Mouse (Mus musculus) forebrain, embryonic 10.5 days (tissue): ENCODE measurements at regions not wholly inside any gene's neighbourhood (a gene's known extent, or its start where the extent isn't known, plus 50 kb on each side); places are given as distances from the start of the nearest gene placed in this dataset. TPM values are rescaled to one million over a fixed set of nuclear protein-coding genes. Genes with fewer than 3 reads are reported as not detected.

Source experiments
- DNase-seq: peaks from one replicate; pipeline ENCODE4 v3.0.0-alpha.2; 2017; ENCODE audit warnings: low spot score; ENCODE audit errors: extremely low spot score
- H3K27ac ChIP-seq: fragments of 300-500 bp; sonication (generic); 2 replicates; pipeline ENCODE4 v1.5.1; 2016; ENCODE audit warnings: mild to moderate bottlenecking
- H3K27me3 ChIP-seq: fragments of 300-500 bp; sonication (generic); 2 replicates; pipeline ENCODE4 v1.6.1; 2016; ENCODE audit warnings: mild to moderate bottlenecking; ENCODE audit not compliant: poor library complexity, severe bottlenecking
- H3K36me3 ChIP-seq: fragments of 300-500 bp; sonication (generic); replicated peaks from 2 replicates; pipeline ENCODE4 v1.6.1; 2016; ENCODE audit warnings: mild to moderate bottlenecking, moderate library complexity
- H3K4me1 ChIP-seq: fragments of 300-500 bp; sonication (generic); 2 replicates; pipeline ENCODE4 v1.6.1; 2016
- H3K4me3 ChIP-seq: fragments of 300-500 bp; sonication (generic); 2 replicates; pipeline ENCODE4 v1.5.1; 2016; ENCODE audit warnings: mild to moderate bottlenecking, moderate library complexity
- H3K9me3 ChIP-seq: fragments of 300-500 bp; sonication (generic); 2 replicates; pipeline ENCODE4 v1.6.1; 2016; ENCODE audit warnings: mild to moderate bottlenecking, moderate library complexity
- WGBS: fragments of 180-500 bp; shearing (Covaris S2); methylation state at CpG from one replicate; pipeline ENCODE4 v1.1.7; 2016; 5-methylcytosine and 5-hydroxymethylcytosine counted together
- microRNA-seq: library from miRNA; unstranded; fragments of <30 nt; microRNA quantifications from one replicate; pipeline ENCODE4, GENCODE M21; 2017

DNA sequence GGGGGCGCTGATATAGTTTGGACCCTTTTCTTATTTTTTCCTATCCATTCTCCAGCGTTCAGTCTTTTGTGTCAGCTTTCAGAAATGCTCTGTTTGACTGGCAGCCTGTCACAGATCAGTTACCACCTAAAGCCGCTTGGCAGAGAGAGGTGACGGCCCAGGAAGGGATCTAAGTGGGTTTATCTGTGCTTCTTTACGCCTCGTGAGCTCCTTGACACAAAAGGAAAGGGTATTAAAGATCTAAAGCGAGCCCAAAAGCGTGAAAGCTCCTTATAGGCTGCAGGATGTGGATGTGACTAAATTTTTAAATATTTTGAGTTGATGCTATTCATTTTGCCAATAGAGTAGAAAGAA is 512.8 kb upstream of the Mms22l start:
- Histone ChIP-seq H3K27ac (peak overlapping the region; percentile 81), H3K9me3 (no peaks in the 10 kb centered on the region), H3K27me3 (peaks cover 4% of the 10 kb centered on the region; the same call in 1 of the 2 replicates), H3K4me1 (peaks cover 29% of the 10 kb centered on the region), H3K36me3 (no peaks in the 10 kb centered on the region), H3K4me3 (peak overlapping the region; percentile 36)
- no peak for DNase-seq
- WGBS = 4% methylated on average over 8 of the region's 8 CpGs

DNA sequence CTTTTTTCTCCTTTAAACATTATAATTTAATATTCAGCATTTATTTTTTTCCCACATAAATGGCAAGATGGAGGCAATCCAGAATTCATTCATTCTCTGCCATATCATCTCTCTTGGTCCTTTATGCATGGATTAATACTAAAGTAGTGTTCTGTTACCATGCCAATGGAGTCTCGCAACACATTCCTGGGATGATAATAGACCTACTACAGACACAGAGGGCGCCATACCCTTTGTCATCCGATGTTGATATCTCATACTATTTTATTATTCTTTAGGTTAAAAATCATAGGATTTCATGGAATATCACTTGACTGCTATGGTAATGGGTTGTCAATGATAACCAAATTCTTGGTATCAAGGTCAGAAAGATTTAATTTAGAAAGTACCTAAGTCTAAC is 512.2 kb upstream of the Mms22l start:
- Histone ChIP-seq H3K4me3 (no peak overlapping the region), H3K27ac (no peak overlapping the region), H3K27me3 (peaks cover 4% of the 10 kb centered on the region; the same call in 1 of the 2 replicates), H3K4me1 (peaks cover 29% of the 10 kb centered on the region), H3K36me3 (no peaks in the 10 kb centered on the region), H3K9me3 (no peaks in the 10 kb centered on the region)
- no peak for DNase-seq
- WGBS = 71% methylated on average over 3 of the region's 3 CpGs

DNA sequence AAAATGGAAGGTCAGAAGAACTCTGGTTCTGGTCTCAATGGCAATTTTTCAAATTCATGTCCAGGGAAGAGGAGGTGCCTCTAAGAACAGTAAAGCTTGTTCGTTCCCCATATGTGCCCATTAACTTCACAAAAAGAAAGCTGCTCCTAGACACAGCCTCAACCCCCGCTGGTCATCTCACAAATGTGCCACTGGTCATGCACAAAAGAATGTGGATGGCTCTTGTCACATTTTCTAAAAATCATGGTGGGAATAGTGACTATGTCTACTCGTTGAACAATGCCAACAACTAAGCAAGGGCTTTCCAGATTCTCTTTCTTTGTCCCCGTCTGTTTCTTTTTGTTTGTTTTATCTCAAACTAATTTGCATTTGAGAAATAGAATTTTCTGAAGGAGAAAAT is 510.3 kb upstream of the Mms22l start:
- Histone ChIP-seq H3K36me3 (no peaks in the 10 kb centered on the region), H3K9me3 (no peaks in the 10 kb centered on the region), H3K27ac (no peak overlapping the region), H3K27me3 (peaks cover 4% of the 10 kb centered on the region; the same call in 1 of the 2 replicates), H3K4me1 (peaks cover 29% of the 10 kb centered on the region), H3K4me3 (no peak overlapping the region)
- WGBS = 44% methylated on average over 4 of the region's 4 CpGs
- no peak for DNase-seq

DNA sequence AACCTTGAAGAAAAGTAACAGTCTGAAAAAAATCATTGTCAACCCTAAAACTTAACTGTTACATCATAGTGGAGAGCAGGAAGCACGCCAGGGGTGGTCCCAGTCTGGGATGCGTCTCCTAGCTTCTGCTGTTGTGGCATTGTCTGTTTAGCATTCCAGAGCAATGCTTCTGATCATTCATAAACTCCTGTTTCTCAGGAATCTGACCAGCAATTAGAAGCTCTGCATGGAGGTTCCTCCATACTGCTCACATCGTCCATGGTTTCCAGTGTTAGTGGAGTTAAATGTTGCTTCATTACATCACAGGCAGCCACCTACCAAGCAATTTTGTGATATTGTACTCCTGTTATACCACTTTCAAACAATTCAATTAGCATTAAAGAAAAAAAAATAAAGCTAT is 502.4 kb upstream of the Mms22l start:
- WGBS = 41% methylated on average over 3 of the region's 3 CpGs
- Histone ChIP-seq H3K4me3 (no peak overlapping the region), H3K36me3 (no peaks in the 10 kb centered on the region), H3K9me3 (no peaks in the 10 kb centered on the region), H3K4me1 (peaks cover 13% of the 10 kb centered on the region), H3K27me3 (no peaks in the 10 kb centered on the region; the same call in 1 of the 2 replicates), H3K27ac (no peak overlapping the region)
- no peak for DNase-seq

DNA sequence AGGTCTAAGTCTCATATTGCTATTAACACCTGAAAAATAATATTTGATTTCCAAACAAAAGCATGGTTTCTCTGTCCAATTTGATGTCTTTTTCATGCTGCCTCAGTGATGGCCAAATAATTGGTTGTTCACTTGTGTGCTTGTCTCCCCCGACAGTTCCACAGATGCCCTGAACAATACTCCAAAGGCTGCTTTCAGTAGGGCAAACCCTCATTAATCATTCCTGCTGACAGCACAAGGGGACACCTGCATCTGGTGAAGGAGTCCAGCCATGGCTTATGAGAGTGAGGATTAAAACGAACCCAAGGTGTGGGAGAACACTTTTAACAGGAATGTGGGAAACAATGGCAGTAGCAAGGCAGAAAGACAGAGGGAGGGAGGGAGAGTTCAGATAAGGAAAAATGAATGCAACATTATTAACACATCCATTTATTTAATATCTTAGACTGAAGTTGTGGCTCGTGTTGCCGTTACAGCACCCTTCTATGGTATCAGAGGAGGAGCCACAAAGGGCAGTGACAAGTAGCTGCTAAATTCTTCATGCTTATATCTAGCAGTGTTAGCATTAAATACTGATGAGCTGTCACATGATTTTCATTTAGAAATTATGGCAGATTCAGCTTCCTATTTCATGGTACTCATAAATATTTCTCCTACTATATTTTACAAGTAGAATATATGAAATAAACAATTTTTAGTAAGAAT is 501.8 kb upstream of the Mms22l start:
- Histone ChIP-seq H3K36me3 (no peaks in the 10 kb centered on the region), H3K4me1 (peaks cover 13% of the 10 kb centered on the region), H3K27ac (no peak overlapping the region), H3K27me3 (no peaks in the 10 kb centered on the region), H3K4me3 (no peak overlapping the region), H3K9me3 (no peaks in the 10 kb centered on the region)
- DNase-seq = no peak
- WGBS = 33% methylated on average over 4 of the region's 4 CpGs

DNA sequence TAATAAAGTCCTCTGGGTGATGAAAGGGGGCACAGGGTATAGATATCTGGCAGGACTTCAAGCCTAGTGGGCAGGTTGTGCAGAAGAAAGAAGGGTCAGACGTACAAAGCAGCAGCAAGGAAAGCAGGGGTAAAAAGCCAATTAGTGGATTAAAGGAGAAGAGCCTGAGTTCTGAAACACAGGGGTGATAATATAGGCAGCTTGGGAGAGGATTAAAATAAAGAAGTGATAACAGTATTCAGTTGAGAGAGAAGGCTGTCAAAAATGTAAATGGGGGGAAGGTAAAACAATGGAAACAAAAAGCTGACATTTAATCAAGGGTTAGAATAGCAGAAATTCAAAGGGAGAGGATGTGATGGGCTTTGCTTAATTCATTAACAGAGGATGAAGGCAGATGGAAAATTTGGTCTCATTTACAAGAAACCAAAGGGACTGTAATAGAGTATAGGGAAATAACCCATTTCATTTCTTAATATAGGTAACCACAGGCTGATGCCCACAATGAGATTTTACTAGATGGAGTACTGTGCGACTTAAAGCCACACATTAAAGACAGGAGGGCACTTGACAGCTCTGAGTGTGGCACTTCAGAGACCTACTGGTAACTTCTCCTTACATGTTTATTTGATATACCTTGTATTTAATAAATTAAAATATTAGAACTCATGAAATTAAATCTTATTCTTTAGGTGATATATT is 489.8 kb upstream of the Mms22l start:
- no peak overlapping the region for H3K4me3 ChIP-seq
- WGBS = 26% methylated on average over 2 of the region's 2 CpGs
- peaks cover 6% of the 10 kb centered on the region for H3K4me1 ChIP-seq
- no peaks in the 10 kb centered on the region for H3K9me3 ChIP-seq
- H3K27ac ChIP-seq = no peak overlapping the region
- H3K36me3 ChIP-seq = no peaks in the 10 kb centered on the region
- DNase-seq = no peak
- H3K27me3 ChIP-seq = no peaks in the 10 kb centered on the region

DNA sequence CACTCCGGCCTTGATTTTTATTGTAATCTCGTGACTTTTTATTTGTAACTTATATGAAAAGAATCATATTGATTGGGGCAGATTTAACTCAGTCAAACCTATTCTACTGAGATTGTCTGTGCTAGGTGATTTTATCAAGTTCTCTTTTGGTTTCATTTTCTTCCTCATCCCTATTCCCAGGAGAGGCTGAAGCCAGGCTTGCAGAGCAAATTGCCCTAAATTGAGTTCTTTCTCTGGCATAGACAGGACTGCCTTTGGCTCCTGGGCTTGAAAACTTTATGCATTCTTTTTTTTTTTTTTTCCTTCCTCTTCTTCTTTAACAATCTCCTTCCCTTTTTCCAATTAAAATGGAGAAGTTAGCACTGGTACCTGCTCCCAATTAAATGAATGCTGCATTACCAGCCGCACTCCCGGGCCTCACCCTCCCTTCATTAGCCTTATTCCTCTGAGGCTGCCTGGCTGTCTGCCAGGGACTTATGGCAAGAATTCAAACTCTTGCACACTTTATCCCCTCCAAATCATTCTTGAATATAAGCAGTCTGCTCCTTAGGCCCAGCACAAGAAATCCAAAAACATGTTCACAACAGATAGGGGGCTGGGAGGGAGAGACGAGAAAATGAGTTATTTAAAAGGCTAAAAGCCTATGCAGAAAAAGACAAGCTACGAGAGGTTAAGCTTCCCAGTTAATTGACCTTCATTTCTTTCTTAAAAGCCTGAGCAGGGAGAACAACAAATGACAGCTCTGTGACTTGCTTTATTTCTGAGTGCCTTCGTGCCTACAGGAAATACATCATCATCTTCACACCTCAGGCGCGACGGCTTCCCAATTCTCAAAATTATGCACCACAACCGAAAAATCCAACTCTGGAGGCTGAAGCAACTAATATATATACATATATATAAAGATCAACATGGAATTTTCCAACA is 476.8 kb upstream of the Mms22l start:
- WGBS = 77% methylated on average over 11 of the region's 11 CpGs
- no peaks in the 10 kb centered on the region for H3K27me3 ChIP-seq
- no peak overlapping the region for H3K27ac ChIP-seq
- no peak overlapping the region for H3K4me3 ChIP-seq
- DNase-seq = peak; percentile 16
- no peaks in the 10 kb centered on the region for H3K9me3 ChIP-seq
- H3K4me1 ChIP-seq = peaks cover 9% of the 10 kb centered on the region
- H3K36me3 ChIP-seq = no peaks in the 10 kb centered on the region

Small RNA genes lying in the stretch of these regions (microRNA-seq; reads per million reads assigned to microRNA genes)
- not detected for gene Gm25978
